Mouse (Mus musculus): Measurements from ENCODE around the gene Pde4b. TPM values are rescaled to one million over a fixed set of nuclear protein-coding genes. Genes with fewer than 3 reads are reported as not detected.
"Not testable (repeated sequence)": the region's sequence is repeated elsewhere in the genome, so short reads cannot be mapped to it uniquely, and the experiment has no call there.

Pde4b gene
- polyA plus RNA-seq (2012; rRNA removed) = 6.2 and 7.5 TPM in 2 replicates

DNA sequence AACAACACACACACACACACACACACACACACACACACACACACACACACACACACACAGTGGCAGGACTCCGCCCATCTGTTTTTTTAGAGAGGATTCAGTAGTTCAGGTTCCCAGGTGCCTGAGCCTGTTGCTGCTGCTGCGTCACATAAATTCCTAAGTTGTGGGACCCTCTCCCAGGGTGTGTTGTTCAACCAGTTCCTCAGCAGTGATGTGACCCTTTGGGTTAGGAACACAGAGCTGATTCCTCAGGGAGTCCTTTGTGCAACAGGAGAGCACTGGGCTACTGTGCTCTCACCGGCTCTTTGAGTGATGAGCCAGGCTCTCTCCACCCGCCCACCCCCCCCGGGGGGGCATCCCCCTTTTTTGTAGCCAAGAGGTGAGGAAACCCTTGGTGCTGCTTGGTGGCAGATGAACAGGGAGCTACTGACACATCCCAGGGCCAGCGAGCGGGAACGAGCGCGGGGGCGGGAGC, at the start of gene Pde4b:
Pde4b (plus strand) TSS at position 453 of the 475 bp plus-strand sequence.
- Histone ChIP-seq H3K27me3 (ENCODE audit: control insufficient read depth, insufficient read depth, low read length) (no peaks in the 10 kb centered on the region), H3K4me3 (ENCODE audit: control insufficient read depth, low read depth, low read length) (no peak within 1 kb of the TSS; the same call in 1 of the 2 replicates), H3K36me3 (ENCODE audit: control insufficient read depth, insufficient read depth, low read length) (no peaks in the 10 kb centered on the region), H3K27ac (ENCODE audit: control insufficient read depth, insufficient read depth, low read depth, low read length) (no peak within 1 kb of the TSS), H3K4me1 (ENCODE audit: control insufficient read depth, insufficient read depth, low read length) (0 out of 2 replicates have a peak, but pooled peaks cover 4% of the 10 kb centered on the region)
- no peak for TF ChIP-seq POLR2A (IDR thresholded peaks at IDR 0.05; ENCODE audit: control insufficient read depth, low read depth, low read length)
- TF ChIP-seq CTCF (IDR thresholded peaks at IDR 0.05; ENCODE audit: control insufficient read depth, insufficient read depth, insufficient replicate concordance, low read depth, low read length) = no peak

DNA sequence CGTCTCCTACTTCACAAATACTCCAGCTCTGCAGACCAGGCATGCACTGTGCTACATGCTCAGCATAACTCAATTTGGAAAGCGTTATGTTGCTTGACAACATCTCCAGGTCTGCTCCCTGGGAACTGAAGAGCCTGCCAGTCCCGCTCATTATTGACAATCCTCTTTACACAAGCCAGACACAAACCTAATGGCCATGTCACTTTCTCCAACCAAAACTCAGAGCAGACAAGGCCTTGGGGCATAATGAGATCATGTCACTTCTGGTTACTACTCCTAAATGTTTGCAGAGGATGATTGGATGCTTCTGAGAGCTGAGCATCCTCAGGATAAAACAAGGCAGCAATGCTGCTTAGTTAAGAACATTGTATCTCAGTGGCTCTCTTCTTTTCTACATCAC, 47.2 kb upstream of the Pde4b start:
- Histone ChIP-seq H3K4me1 (ENCODE audit: control insufficient read depth, insufficient read depth, low read length) (no peaks in the 10 kb centered on the region), H3K36me3 (ENCODE audit: control insufficient read depth, insufficient read depth, low read length) (no peaks in the 10 kb centered on the region), H3K27me3 (ENCODE audit: control insufficient read depth, insufficient read depth, low read length) (no peaks in the 10 kb centered on the region), H3K4me3 (ENCODE audit: control insufficient read depth, low read depth, low read length) (no peak overlapping the region), H3K27ac (ENCODE audit: control insufficient read depth, insufficient read depth, low read depth, low read length) (no peak overlapping the region)
- no peak for TF ChIP-seq POLR2A (IDR thresholded peaks at IDR 0.05; ENCODE audit: control insufficient read depth, low read depth, low read length)

DNA sequence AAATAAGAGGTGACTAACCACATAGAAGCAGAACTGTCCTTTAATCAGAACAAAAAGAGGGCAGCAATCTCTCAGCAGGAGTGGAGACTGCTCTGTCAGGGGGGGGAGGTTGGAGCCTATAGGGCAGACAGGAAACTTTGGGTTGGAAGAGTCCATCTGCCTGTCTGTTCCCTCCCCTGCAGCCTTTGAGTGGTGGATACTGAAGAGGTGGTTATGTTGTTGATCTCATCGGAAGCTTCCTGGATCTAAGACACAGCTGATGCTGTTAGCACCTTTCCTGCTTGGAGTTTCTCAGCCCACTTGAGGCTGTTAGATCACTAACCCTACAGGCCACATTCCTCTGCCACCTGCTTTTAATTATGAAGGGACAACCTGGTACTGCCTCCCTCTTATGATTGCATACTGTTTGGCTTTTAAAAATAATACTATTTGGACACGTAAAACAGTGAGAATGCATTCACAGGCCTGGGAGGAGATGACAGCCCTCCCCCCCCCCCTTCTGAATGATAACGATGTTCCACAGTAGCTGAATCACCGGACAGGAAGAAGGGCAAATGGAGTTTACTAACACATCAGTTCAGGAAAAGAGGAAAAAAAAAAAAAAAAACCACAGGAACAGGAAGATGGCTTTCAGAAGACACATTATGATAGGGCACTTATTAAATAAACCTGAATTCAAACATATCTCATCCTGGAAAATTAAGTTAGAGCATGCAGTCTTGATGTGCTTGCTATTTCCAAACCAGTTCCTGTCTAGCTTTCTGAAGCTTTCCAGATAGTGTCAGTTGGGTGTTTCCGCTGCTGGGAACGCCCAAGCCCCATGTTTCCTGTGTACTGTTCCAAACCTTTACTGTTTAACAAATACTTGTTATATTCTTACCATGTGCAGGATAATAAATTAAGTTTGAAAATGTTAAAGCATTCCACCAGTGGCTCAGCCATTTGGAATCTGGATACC, 41.9 kb upstream of the Pde4b start:
- Histone ChIP-seq H3K36me3 (ENCODE audit: control insufficient read depth, insufficient read depth, low read length) (no peaks in the 10 kb centered on the region), H3K27me3 (ENCODE audit: control insufficient read depth, insufficient read depth, low read length) (no peaks in the 10 kb centered on the region), H3K4me1 (ENCODE audit: control insufficient read depth, insufficient read depth, low read length) (no peaks in the 10 kb centered on the region), H3K4me3 (ENCODE audit: control insufficient read depth, low read depth, low read length) (no peak overlapping the region), H3K27ac (ENCODE audit: control insufficient read depth, insufficient read depth, low read depth, low read length) (no peak overlapping the region)
- TF ChIP-seq CTCF (IDR thresholded peaks at IDR 0.05; ENCODE audit: control insufficient read depth, insufficient read depth, insufficient replicate concordance, low read depth, low read length) = no peak
- TF ChIP-seq POLR2A (IDR thresholded peaks at IDR 0.05; ENCODE audit: control insufficient read depth, low read depth, low read length) = no peak

DNA sequence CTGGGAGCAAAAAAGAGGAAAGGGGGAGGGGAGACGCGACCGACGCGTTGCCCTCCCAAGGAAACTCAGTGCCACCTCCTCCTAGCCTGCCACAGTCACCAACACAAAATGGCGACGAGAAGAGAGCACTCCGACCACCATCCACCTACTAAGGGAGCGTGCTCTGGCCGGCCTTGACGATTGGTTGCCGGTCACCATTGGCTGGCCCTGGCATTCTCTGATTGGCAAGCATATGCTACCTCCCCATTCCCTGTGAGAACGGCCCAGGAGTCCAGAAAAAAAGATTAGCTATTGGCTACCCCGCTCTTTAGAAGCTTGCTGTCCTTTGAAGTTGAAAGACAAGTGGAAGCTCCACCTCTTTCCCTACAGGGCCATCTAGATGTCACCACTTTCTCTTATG, 38.0 kb upstream of the Pde4b start:
- H3K27me3 ChIP-seq (ENCODE audit: control insufficient read depth, insufficient read depth, low read length); H3K36me3 ChIP-seq (ENCODE audit: control insufficient read depth, insufficient read depth, low read length); H3K4me3 ChIP-seq (ENCODE audit: control insufficient read depth, low read depth, low read length); H3K4me1 ChIP-seq (ENCODE audit: control insufficient read depth, insufficient read depth, low read length); H3K27ac ChIP-seq (ENCODE audit: control insufficient read depth, insufficient read depth, low read depth, low read length): not testable (repeated sequence)

DNA sequence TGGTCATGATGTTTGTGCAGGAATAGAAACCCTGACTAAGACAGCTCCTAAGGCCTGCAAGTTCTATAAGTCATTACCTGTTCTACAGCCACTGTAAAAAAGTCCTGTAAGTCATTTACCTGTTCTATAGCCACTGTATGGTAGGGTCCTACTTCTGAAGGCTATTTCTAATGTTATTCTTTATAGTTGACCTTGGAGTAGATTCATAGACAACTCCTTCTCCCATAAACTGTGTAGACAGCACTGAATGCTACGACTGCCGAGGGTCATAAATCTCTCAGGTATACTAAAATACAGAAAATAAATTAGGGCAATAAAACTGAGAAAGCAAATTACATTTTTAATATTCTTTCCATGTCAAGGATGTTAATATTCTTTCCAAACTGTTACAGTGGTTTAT, 26.0 kb upstream of the Pde4b start:
- no peaks in the 10 kb centered on the region for H3K27me3 ChIP-seq (ENCODE audit: control insufficient read depth, insufficient read depth, low read length)
- no peak for TF ChIP-seq POLR2A (IDR thresholded peaks at IDR 0.05; ENCODE audit: control insufficient read depth, low read depth, low read length)
- H3K36me3 ChIP-seq (ENCODE audit: control insufficient read depth, insufficient read depth, low read length) = no peaks in the 10 kb centered on the region
- no peaks in the 10 kb centered on the region for H3K4me1 ChIP-seq (ENCODE audit: control insufficient read depth, insufficient read depth, low read length)
- H3K4me3 ChIP-seq (ENCODE audit: control insufficient read depth, low read depth, low read length) = no peak overlapping the region
- no peak overlapping the region for H3K27ac ChIP-seq (ENCODE audit: control insufficient read depth, insufficient read depth, low read depth, low read length)

DNA sequence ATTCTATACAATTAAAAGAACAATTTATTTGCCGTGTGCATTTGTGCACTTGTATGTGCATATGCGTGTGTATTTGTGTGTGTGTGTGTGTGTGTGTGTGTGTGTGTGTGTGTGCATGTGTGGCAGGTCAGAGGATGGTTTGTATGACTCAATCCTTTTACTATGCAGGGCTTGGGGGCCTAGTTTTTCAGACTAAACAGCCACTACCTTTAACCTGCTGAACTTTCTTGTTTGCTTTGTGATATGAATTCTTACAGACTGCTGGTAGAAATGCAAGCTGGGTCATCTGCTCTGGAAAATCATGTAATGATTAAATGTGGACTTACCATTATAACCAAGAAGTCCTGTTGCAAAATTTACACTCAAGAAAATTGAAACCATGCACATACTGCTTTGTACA, 18.0 kb upstream of the Pde4b start:
- Histone ChIP-seq H3K4me3 (ENCODE audit: control insufficient read depth, low read depth, low read length) (no peak overlapping the region), H3K27ac (ENCODE audit: control insufficient read depth, insufficient read depth, low read depth, low read length) (no peak overlapping the region), H3K4me1 (ENCODE audit: control insufficient read depth, insufficient read depth, low read length) (no peaks in the 10 kb centered on the region), H3K27me3 (ENCODE audit: control insufficient read depth, insufficient read depth, low read length) (no peaks in the 10 kb centered on the region), H3K36me3 (ENCODE audit: control insufficient read depth, insufficient read depth, low read length) (no peaks in the 10 kb centered on the region)
- no peak for TF ChIP-seq POLR2A (IDR thresholded peaks at IDR 0.05; ENCODE audit: control insufficient read depth, low read depth, low read length)
- no peak for TF ChIP-seq CTCF (IDR thresholded peaks at IDR 0.05; ENCODE audit: control insufficient read depth, insufficient read depth, insufficient replicate concordance, low read depth, low read length)

DNA sequence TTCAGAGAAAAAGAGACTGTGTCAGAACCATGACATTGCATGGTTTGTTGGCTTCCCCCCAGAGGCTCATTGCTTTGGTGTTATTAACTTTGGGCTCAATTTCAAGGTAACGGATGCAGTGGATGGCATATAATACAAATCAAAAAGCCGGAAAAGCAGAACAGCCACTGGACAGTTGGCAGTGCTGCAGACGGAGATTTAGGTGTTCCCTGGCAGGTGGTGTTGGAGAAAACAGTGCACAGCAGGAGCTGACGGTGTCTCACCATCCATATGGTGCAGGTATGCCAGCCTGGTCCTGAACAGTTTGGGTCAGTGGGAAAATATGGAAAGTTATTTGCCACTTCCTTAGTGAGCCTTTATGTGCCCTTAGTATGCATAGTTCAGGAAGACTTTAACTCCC, 1.0 kb upstream of the Pde4b start:
- Histone ChIP-seq H3K27ac (ENCODE audit: control insufficient read depth, insufficient read depth, low read depth, low read length) (no peak overlapping the region), H3K4me3 (ENCODE audit: control insufficient read depth, low read depth, low read length) (no peak overlapping the region), H3K27me3 (ENCODE audit: control insufficient read depth, insufficient read depth, low read length) (no peaks in the 10 kb centered on the region), H3K4me1 (ENCODE audit: control insufficient read depth, insufficient read depth, low read length) (0 out of 2 replicates have a peak, but pooled peaks cover 4% of the 10 kb centered on the region), H3K36me3 (ENCODE audit: control insufficient read depth, insufficient read depth, low read length) (no peaks in the 10 kb centered on the region)
- TF ChIP-seq POLR2A (IDR thresholded peaks at IDR 0.05; ENCODE audit: control insufficient read depth, low read depth, low read length) (no peak), CTCF (IDR thresholded peaks at IDR 0.05; ENCODE audit: control insufficient read depth, insufficient read depth, insufficient replicate concordance, low read depth, low read length) (no peak)

All from testis, adult 2 months (tissue).